Mouse (Mus musculus): ENCODE data around the gene Bbs2.
"Not testable (repeated sequence)": the region's sequence is repeated elsewhere in the genome, so short reads cannot be mapped to it uniquely, and the experiment has no call there.

Gene Bbs2

GRCm38 (mm10) chr8:94098996-94099395 is 268 bp upstream of the Bbs2 start:
- DNase-seq (ENCODE audit: low read depth in 1 of 2, low spot score in 2 of 2) = no peak

- DNase-seq (ENCODE audit: low read depth in 1 of 2, low spot score in 2 of 2) = no peak
These were observed 4.4 kb downstream of the Bbs2 start for GRCm38 (mm10) chr8:94094281-94094680.

GRCm38 (mm10) chr8:94092848-94093247 is 5.9 kb downstream of the Bbs2 start:
- DNase-seq (ENCODE audit: low read depth in 1 of 2, low spot score in 2 of 2) = no peak

GRCm38 (mm10) chr8:94089715-94090114 is 9.0 kb downstream of the Bbs2 start:
- no peak for DNase-seq (ENCODE audit: low read depth in 1 of 2, low spot score in 2 of 2)

- no peak for DNase-seq (ENCODE audit: low read depth in 1 of 2, low spot score in 2 of 2)
These were observed 10.8 kb downstream of the Bbs2 start for GRCm38 (mm10) chr8:94087964-94088363.

GRCm38 (mm10) chr8:94076461-94077192 is 22.1 kb downstream of the Bbs2 start:
- DNase-seq (ENCODE audit: low read depth in 1 of 2, low spot score in 2 of 2) = no peak

- DNase-seq (ENCODE audit: low read depth in 1 of 2, low spot score in 2 of 2) = no peak
These were observed 29.9 kb downstream of the Bbs2 start for GRCm38 (mm10) chr8:94068793-94069192.

- no peak for DNase-seq (ENCODE audit: low read depth in 1 of 2, low spot score in 2 of 2)
These were observed 32.4 kb downstream of the Bbs2 start for GRCm38 (mm10) chr8:94066121-94066863.

GRCm38 (mm10) chr8:94057157-94057854 is 41.4 kb downstream of the Bbs2 start:
- no peak for DNase-seq (ENCODE audit: low read depth in 1 of 2, low spot score in 2 of 2)

GRCm38 (mm10) chr8:94052696-94053095 is 46.0 kb downstream of the Bbs2 start:
- DNase-seq (ENCODE audit: low read depth in 1 of 2, low spot score in 2 of 2) = no peak

- no peak for DNase-seq (ENCODE audit: low read depth in 1 of 2, low spot score in 2 of 2)
These were observed 50.9 kb downstream of the Bbs2 start for GRCm38 (mm10) chr8:94047845-94048244.

GRCm38 (mm10) chr8:94037806-94038205 is 60.9 kb downstream of the Bbs2 start:
- no peak for DNase-seq (ENCODE audit: low read depth in 1 of 2, low spot score in 2 of 2)

- DNase-seq (ENCODE audit: low read depth in 1 of 2, low spot score in 2 of 2) = peak; percentile 88 to 90
These were observed 61.7 kb downstream of the Bbs2 start, which contains the start of the genes Nudt21 and Ogfod1 for GRCm38 (mm10) chr8:94036944-94037524. TSS of gene Nudt21 (minus strand) at chr8:94037031. TSS of gene Ogfod1 (plus strand) at chr8:94037198.

- not testable (repeated sequence) for DNase-seq (ENCODE audit: low read depth in 1 of 2, low spot score in 2 of 2)
These were observed 62.2 kb downstream of the Bbs2 start for GRCm38 (mm10) chr8:94036541-94036940.

- no peak for DNase-seq (ENCODE audit: low read depth in 1 of 2, low spot score in 2 of 2)
These were observed 63.5 kb downstream of the Bbs2 start for GRCm38 (mm10) chr8:94035200-94035599.

GRCm38 (mm10) chr8:94033601-94034000 is 65.1 kb downstream of the Bbs2 start:
- no peak for DNase-seq (ENCODE audit: low read depth in 1 of 2, low spot score in 2 of 2)

GRCm38 (mm10) chr8:94029701-94030100 is 69.0 kb downstream of the Bbs2 start:
- DNase-seq (ENCODE audit: low read depth in 1 of 2, low spot score in 2 of 2) = no peak

GRCm38 (mm10) chr8:94023916-94024315 is 74.8 kb downstream of the Bbs2 start:
- no peak for DNase-seq (ENCODE audit: low read depth in 1 of 2, low spot score in 2 of 2)

Measured in monocyte, adult 2 months (primary cell).